Mouse (Mus musculus): ENCODE measurements around the gene Sclt1. TPM values are rescaled to one million over a fixed set of nuclear protein-coding genes. Genes with fewer than 3 reads are reported as not detected.
"Not testable (repeated sequence)": the region's sequence is repeated elsewhere in the genome, so short reads cannot be mapped to it uniquely, and the experiment has no call there.

Sclt1 gene
- total RNA-seq (2017), result 9.6 to 21.5 TPM (median 11.5 TPM) in 3 replicates

DNA sequence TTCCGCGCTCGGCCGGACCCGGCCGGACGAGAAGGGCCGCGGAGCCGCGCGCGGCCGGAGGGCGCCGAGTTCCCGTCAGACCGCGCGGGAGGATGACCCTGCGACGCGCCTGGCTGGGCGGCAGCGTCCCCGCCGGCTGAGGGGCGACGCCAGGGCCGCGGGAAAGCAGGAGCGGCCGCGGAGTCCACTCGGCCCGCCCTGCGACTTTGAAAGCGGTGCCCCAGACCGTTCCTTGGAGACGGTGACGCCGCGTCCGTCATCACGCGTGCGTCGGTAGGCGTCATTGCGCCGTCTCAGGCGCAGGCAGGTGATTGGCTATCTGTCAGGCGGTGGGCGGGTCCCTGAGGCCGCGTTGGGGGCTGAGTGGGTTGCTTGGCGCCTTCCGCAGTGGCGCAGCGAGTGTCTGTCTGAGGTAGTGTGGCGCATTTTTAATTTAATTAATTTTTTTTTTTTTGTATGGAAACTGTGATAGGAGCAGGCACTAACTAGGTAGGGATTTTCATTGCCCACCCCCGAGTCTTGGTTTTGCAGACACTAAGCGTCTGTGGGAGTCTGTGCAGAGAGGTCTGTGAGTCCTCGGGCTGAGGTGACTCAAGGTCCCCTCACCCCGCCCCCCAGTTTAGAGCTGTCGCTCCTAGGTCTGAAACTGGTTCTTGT lies at the start of gene Sclt1, which contains the start of gene D3Ertd751e:
Sclt1 (minus strand) TSS at position 237 of the 657 bp plus-strand sequence.
D3Ertd751e (plus strand) TSS at position 334 of the 657 bp plus-strand sequence.
- ATAC-seq (replicated peaks; ENCODE audit: insufficient number of reproducible peaks, low FRiP score, low TSS enrichment, poor library complexity, severe bottlenecking), result peak; percentile 99

DNA sequence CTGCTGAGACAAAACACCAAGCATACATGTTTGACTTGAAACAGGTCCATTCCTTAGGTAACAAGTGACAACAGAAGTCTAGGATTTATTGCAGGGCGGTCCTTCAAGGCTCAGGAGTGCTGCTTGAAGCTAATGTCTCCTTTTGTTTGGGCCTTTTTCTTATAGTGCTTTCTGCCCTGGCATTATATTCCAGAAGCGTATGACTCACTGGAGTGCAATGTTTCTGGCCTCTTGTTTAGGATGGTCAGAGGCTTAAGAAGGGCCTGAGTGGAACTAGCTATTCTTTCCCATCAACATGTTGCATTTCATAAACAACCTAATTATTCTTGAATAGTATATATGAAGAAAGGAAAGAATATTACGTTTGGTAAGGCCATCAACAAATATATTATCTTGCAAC lies 19.8 kb upstream of the Sclt1 start:
- ATAC-seq (replicated peaks; ENCODE audit: insufficient number of reproducible peaks, low FRiP score, low TSS enrichment, poor library complexity, severe bottlenecking), result no peak

DNA sequence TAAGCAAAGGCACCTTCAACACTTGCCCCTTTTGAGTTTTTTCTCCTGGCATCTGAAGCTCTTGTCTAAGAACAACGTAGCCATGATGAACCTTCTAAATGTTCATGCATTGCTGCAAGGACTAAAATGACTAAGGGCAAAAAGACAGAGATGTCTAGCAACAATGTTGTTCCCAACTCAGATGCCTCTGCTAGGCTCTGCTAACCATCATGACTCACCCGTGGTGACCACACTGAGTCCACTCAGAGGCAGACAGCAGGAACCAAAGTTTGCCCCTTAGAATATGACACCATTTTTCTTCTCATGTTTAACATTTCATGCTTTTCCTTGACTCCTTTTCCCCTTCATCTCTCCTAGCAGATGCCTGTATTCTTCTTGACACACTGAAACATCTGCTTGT lies 12.2 kb upstream of the Sclt1 start:
- ATAC-seq (replicated peaks; ENCODE audit: insufficient number of reproducible peaks, low FRiP score, low TSS enrichment, poor library complexity, severe bottlenecking), result no peak

GRCm38 (mm10) chr3:41743436-41743835 lies 1.1 kb upstream of the Sclt1 start:
- no peak for ATAC-seq (replicated peaks; ENCODE audit: insufficient number of reproducible peaks, low FRiP score, low TSS enrichment, poor library complexity, severe bottlenecking)

DNA sequence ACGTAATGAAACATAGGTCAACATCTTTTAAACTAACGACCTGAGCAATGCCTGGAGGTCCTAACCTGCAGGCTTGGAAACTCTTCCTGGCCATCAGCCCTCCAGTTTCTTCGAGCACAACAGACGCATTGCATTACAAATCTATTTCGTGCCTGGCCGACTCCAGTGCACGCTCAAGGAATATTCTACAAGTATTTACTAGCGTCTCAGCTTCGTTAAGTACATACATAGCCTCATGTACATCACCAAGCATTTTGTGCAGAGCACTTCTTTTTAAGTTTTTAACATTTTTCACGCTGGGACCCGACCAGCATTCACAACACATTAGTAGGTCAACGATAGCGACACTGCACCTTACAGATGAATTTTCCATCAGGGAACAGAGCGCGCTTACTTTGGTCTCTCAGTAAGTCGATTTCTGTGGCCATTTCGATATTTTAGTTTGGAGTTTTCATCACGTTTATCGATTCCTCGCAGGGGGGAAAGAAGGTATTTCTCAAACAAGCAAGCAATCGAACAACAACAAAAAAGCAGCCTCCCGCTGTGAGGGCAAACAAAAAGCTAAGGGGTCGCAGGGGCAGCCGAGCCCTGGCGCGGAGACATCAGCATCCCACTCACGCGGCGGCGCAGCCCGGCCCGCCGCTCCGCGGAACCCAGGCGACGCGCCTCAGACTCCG lies 575 bp downstream of the Sclt1 start:
- no peak for ATAC-seq (replicated peaks; ENCODE audit: insufficient number of reproducible peaks, low FRiP score, low TSS enrichment, poor library complexity, severe bottlenecking)

DNA sequence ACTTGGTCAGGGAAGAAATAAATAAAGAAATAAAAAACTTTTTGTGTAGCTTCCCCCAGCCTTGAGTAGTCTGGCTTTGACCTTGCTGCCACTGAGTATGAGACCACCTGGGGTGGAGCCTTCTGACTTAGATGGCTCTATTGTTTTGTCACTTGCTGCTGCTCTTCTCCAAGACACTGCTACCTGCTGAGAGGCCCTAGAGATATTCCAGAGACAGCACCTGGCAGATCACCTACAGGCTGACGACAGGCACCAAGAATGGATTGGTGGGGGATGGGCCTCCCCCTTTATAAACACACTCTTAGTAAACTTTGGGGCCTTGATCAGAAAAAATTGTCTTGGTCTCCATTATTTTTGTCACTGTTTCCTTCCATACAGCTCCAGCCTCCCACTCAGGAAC lies 46.6 kb downstream of the Sclt1 start:
- ATAC-seq (replicated peaks; ENCODE audit: insufficient number of reproducible peaks, low FRiP score, low TSS enrichment, poor library complexity, severe bottlenecking), result no peak

GRCm38 (mm10) chr3:41692440-41693142 lies 49.7 kb downstream of the Sclt1 start:
- ATAC-seq (replicated peaks; ENCODE audit: insufficient number of reproducible peaks, low FRiP score, low TSS enrichment, poor library complexity, severe bottlenecking), result no peak

- not testable (repeated sequence) for ATAC-seq (replicated peaks; ENCODE audit: insufficient number of reproducible peaks, low FRiP score, low TSS enrichment, poor library complexity, severe bottlenecking)
Observed at GRCm38 (mm10) chr3:41690114-41690640, 52.1 kb downstream of the Sclt1 start.

GRCm38 (mm10) chr3:41686396-41686795 lies 55.9 kb downstream of the Sclt1 start:
- no peak for ATAC-seq (replicated peaks; ENCODE audit: insufficient number of reproducible peaks, low FRiP score, low TSS enrichment, poor library complexity, severe bottlenecking)

GRCm38 (mm10) chr3:41682084-41682483 lies 60.2 kb downstream of the Sclt1 start:
- ATAC-seq (replicated peaks; ENCODE audit: insufficient number of reproducible peaks, low FRiP score, low TSS enrichment, poor library complexity, severe bottlenecking), result no peak

DNA sequence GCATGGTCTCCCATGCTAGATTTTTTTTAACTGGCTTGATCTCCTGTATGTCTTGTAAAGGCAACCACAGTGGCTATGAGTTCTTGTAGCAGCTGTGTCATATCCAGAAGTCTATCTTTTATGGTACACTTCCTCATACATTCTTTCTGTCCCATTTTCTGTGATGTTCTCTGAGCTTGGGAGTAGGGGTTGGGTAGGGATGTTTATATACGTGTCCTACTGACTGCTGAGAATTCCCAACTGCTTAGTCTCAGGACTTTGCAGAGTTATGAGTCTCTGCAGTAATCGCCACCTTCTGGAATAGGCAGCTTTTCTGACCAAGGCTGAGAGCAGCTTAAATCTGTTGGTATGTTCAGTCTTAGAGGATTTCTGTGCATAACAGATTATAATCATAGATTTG lies 65.7 kb downstream of the Sclt1 start:
- ATAC-seq (replicated peaks; ENCODE audit: insufficient number of reproducible peaks, low FRiP score, low TSS enrichment, poor library complexity, severe bottlenecking), result no peak

DNA sequence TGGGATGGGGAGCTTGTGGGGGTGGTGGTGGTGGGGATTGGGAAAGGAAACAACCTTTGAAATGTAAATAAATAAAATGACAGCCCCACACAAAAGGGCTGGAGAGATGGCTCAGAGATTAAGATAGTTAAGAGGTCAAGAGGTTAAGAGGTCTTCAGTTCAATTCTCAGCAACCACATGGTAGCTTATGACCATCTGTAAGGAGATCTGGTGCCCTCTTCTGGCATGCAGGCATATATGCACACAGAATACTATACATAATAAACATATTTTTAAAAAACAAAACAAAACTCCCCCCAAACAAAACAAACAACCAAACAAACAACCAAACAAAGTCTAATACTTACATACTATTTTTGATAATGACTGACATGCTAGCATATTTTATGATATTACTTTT lies 67.5 kb downstream of the Sclt1 start:
- ATAC-seq (replicated peaks; ENCODE audit: insufficient number of reproducible peaks, low FRiP score, low TSS enrichment, poor library complexity, severe bottlenecking), result no peak

DNA sequence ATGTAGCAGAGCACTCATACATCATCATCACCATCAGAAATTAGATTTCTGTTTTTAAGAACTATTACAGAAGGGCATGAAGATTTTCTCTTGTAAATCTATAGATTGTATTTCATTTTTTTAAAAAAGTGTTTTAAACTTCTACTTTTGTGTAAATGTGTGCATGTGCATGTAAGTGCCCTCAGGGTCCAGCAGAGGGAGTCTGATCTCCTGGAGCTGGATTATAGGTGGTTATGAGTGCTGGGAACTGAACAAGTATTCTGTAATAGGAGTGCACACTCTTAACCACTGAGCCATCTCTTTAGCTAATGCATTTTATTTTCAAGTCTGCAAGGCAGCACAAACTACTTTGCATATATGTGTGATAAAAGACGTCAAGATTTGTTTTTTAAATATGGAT lies 86.7 kb downstream of the Sclt1 start:
- no peak for ATAC-seq (replicated peaks; ENCODE audit: insufficient number of reproducible peaks, low FRiP score, low TSS enrichment, poor library complexity, severe bottlenecking)

- no peak for ATAC-seq (replicated peaks; ENCODE audit: insufficient number of reproducible peaks, low FRiP score, low TSS enrichment, poor library complexity, severe bottlenecking)
Observed at GRCm38 (mm10) chr3:41620971-41621370, 121.3 kb downstream of the Sclt1 start.

DNA sequence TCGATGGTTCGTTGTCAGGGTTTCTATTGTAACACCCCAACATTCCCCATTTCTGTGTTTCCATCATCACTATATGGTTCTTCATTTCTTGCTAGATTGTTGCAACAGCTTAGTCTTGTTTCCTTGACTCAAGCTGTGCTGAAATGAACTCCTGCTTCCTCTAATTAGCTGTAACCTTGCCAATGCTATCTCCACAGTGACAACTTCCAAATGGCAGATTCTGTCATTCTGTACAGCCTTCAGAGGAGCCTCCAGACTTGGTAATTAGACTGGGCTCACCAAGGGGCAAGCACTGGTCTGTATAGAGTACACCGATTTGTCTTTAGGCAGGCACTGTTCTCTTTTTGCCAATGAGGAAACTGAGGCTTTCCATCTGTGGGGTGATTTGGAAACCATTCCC lies 123.8 kb downstream of the Sclt1 start:
- no peak for ATAC-seq (replicated peaks; ENCODE audit: insufficient number of reproducible peaks, low FRiP score, low TSS enrichment, poor library complexity, severe bottlenecking)

DNA sequence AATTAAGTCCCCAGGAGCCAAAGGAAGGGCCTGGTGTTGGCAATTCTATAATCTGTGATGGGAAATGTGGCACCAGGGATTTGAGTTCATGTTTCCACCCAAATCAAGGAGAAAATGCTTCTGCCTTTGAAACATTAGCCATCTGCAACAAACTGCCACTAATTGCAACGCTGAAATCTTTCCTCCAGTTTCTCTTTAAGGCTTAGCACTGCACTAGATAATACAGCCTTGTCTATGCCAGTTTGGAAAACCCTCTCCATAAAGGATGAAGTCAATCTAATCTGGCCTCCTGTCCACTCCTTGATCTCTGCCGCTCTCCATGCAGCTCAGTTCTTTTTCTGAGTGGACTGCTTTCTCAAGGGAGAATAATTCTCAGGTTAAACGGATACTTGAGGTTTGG lies 124.3 kb downstream of the Sclt1 start:
- ATAC-seq (replicated peaks; ENCODE audit: insufficient number of reproducible peaks, low FRiP score, low TSS enrichment, poor library complexity, severe bottlenecking), result no peak

DNA sequence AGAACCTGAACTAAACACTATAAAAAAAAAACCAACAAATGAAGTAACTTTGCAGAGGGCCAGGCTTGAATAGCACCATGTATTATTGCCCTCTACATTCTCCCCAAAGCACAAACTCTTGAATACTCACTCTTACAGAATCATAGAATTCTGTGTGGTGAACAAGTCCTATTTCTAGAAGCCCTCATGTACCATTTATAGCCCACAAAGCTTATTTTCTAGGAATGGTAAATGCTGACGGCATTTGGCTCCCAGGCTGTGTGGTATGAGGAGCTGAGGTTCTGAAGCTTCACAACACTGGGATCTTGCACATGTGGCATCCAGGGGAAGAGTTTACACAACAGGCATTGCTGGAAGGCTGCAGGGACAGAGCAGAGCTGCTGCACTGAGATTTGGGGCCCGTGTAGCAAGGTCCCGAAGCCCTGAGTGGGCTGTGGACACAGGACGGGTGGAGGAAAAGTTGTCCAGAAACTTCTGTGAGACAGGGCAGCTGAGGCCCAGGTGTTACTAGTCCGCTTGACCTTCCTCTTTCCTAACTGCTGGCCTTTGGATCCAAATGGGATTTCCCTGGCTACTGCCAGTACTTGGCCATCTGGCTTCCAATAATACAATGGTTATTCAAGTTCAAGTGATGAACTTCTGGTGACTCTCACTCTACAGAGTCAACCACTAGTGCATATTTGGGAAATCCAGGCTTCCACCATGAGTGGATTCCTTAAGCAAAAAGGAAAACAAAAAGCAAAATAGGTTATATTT lies 127.9 kb downstream of the Sclt1 start:
- ATAC-seq (replicated peaks; ENCODE audit: insufficient number of reproducible peaks, low FRiP score, low TSS enrichment, poor library complexity, severe bottlenecking), result no peak

DNA sequence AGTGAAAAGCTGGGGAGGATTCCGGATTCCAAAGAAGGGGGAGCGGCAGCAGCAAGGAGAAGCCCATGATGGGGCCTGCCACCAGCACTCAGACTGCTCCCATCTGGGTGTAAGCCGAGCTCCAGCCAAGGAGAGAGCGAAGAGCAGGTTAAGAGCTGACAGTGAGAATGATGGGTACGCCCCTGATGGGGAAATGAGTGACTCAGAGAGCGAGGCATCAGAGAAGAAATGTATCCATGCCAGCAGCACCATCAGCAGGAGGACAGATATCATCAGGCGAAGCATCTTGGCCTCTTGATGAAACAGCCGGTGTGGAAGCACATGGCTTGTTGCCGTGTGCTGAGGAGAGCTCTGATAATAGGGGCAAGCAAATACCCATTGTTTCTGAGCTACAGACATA lies 128.6 kb downstream of the Sclt1 start:
- no peak for ATAC-seq (replicated peaks; ENCODE audit: insufficient number of reproducible peaks, low FRiP score, low TSS enrichment, poor library complexity, severe bottlenecking)

DNA sequence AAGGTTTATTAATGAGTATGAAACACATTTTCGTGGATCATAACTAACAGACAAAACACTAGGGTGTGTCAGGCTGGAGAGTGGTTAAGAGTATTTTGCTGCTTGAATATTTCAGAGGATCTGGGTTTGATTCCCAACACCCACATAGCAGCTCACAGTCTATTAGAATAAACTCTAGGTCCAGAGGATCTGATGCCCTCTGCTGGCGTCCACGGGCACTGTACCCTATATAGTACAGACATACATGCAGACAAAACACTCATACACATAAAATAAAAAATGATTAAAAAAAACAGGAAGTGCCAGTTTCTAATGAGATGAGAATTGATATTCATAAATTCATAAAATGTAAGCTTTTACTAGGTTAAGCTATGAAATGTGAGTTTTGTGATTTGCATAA lies 130.1 kb downstream of the Sclt1 start:
- no peak for ATAC-seq (replicated peaks; ENCODE audit: insufficient number of reproducible peaks, low FRiP score, low TSS enrichment, poor library complexity, severe bottlenecking)
